Mouse (Mus musculus): ENCODE data around the gene Adpgk. TPM values are rescaled to one million over a fixed set of nuclear protein-coding genes. Genes with fewer than 3 reads are reported as not detected.

Adpgk gene
- polyA plus RNA-seq, 1 experiment: 59.3 TPM

GRCm38 (mm10) chr9:59288058-59288457, 3.3 kb upstream of the Adpgk start:
- Histone ChIP-seq H3K4me1 (ENCODE audit: control insufficient read depth, insufficient read depth, low read length) (0 out of 2 replicates have a peak, but pooled peaks cover 10% of the 10 kb centered on the region), H3K27ac (ENCODE audit: insufficient read depth, low read length) (no peak overlapping the region), H3K4me3 (ENCODE audit: insufficient read depth, low read length) (no peak overlapping the region)
- TF ChIP-seq POLR2A (IDR thresholded peaks at IDR 0.05; ENCODE audit: low read depth, low read length): no peak
- TF ChIP-seq CTCF (IDR thresholded peaks at IDR 0.05; ENCODE audit: borderline replicate concordance, insufficient read depth, low read length): no peak

DNA sequence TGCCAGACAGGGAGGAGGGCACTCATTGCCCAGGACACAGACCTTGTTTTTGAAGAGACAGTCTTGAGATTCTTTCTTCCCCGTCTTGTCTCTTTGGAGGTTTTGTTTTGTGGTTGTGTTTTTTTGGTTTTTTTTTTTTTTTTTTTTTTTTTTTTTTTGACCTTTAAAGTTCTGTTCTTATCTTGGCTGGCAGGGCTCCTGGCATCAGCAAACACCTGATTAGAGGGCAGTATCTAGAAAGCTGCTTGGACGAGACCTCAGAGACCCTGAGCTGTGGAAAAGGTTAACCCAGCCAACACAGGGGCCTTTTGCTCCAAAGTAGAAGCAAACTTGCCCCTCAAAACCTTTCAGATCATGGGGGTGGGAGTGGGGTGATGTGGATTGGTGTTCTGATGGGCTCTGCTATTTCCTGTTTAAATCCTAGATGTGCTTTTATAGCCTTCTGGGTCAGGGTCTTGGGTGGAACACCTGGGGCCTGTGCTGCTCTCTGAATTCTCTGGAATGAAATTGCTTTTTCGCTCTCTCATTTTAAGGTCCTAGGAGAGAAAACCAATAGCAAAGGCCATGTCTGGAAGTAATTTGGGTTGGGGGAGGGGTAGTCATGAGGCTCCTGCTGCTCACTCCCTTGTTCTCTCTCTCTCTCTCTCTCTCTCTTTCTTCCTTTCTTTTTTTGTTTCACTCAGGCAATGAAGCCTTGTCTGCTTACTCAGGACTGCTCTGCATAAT, 2.5 kb upstream of the Adpgk start:
- TF ChIP-seq POLR2A (IDR thresholded peaks at IDR 0.05; ENCODE audit: low read depth, low read length) (no peak), CTCF (IDR thresholded peaks at IDR 0.05; ENCODE audit: borderline replicate concordance, insufficient read depth, low read length) (no peak)
- Histone ChIP-seq H3K4me3 (ENCODE audit: insufficient read depth, low read length) (no peak overlapping the region), H3K27ac (ENCODE audit: insufficient read depth, low read length) (peak overlapping the region; percentile 7; the same call in 1 of the 2 replicates), H3K4me1 (ENCODE audit: control insufficient read depth, insufficient read depth, low read length) (peaks cover 13% of the 10 kb centered on the region; the same call in 1 of the 2 replicates)

- TF ChIP-seq POLR2A (IDR thresholded peaks at IDR 0.05; ENCODE audit: low read depth, low read length) (no peak), CTCF (IDR thresholded peaks at IDR 0.05; ENCODE audit: borderline replicate concordance, insufficient read depth, low read length) (no peak)
These were observed 1.7 kb upstream of the Adpgk start for GRCm38 (mm10) chr9:59289529-59290115.

GRCm38 (mm10) chr9:59291688-59292492, 532 bp downstream of the Adpgk start:
- Histone ChIP-seq H3K4me3 (ENCODE audit: insufficient read depth, low read length) (peak overlapping the region; percentile 83), H3K27ac (ENCODE audit: insufficient read depth, low read length) (peak overlapping the region; percentile 19; the same call in 1 of the 2 replicates), H3K4me1 (ENCODE audit: control insufficient read depth, insufficient read depth, low read length) (peaks cover 10% of the 10 kb centered on the region; the same call in 1 of the 2 replicates)
- no peak for TF ChIP-seq CTCF (IDR thresholded peaks at IDR 0.05; ENCODE audit: borderline replicate concordance, insufficient read depth, low read length)

More at GRCm38 (mm10) chr9:59289529-59290115, 1.7 kb upstream of the Adpgk start:
- no peak overlapping the region for H3K4me3 ChIP-seq (ENCODE audit: insufficient read depth, low read length)
- no peak overlapping the region; the same call in 1 of the 2 replicates for H3K27ac ChIP-seq (ENCODE audit: insufficient read depth, low read length)
- H3K4me1 ChIP-seq (ENCODE audit: control insufficient read depth, insufficient read depth, low read length): peaks cover 10% of the 10 kb centered on the region; the same call in 1 of the 2 replicates

GRCm38 (mm10) chr9:59292493-59292875, 1.1 kb downstream of the Adpgk start:
- Histone ChIP-seq H3K4me1 (ENCODE audit: control insufficient read depth, insufficient read depth, low read length) (peaks cover 10% of the 10 kb centered on the region; the same call in 1 of the 2 replicates), H3K27ac (ENCODE audit: insufficient read depth, low read length) (no peak overlapping the region), H3K4me3 (ENCODE audit: insufficient read depth, low read length) (peak overlapping the region; percentile 83)
- TF ChIP-seq POLR2A (IDR thresholded peaks at IDR 0.05; ENCODE audit: low read depth, low read length): no peak
- no peak for TF ChIP-seq CTCF (IDR thresholded peaks at IDR 0.05; ENCODE audit: borderline replicate concordance, insufficient read depth, low read length)

DNA sequence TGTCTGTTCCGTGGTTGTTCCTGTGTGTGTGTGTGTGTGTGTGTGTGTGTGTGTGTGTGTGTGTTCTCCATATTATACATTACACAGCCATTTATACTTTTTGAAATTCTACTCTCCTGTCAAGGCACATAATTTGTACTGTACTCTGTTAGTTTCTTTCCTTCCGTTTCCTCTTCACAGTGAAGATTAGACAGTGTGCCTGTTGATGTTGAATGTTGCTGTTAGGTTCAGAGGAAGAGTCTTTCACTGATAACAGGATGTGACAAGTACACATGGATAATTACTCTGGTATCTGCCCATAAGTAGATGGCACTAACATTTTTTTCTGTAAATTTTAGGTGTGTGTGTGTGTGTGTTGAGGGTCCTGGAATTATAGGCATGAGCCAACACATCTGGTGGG, 5.1 kb downstream of the Adpgk start:
- Histone ChIP-seq H3K4me3 (ENCODE audit: insufficient read depth, low read length) (no peak overlapping the region), H3K4me1 (ENCODE audit: control insufficient read depth, insufficient read depth, low read length) (peaks cover 7% of the 10 kb centered on the region; the same call in 1 of the 2 replicates), H3K27ac (ENCODE audit: insufficient read depth, low read length) (no peak overlapping the region)
- no peak for TF ChIP-seq CTCF (IDR thresholded peaks at IDR 0.05; ENCODE audit: borderline replicate concordance, insufficient read depth, low read length)
- TF ChIP-seq POLR2A (IDR thresholded peaks at IDR 0.05; ENCODE audit: low read depth, low read length): no peak

GRCm38 (mm10) chr9:59307890-59308289, 16.5 kb downstream of the Adpgk start:
- TF ChIP-seq CTCF (IDR thresholded peaks at IDR 0.05; ENCODE audit: borderline replicate concordance, insufficient read depth, low read length) (no peak), POLR2A (IDR thresholded peaks at IDR 0.05; ENCODE audit: low read depth, low read length) (no peak)
- Histone ChIP-seq H3K4me1 (ENCODE audit: control insufficient read depth, insufficient read depth, low read length) (peaks cover 32% of the 10 kb centered on the region), H3K4me3 (ENCODE audit: insufficient read depth, low read length) (no peak overlapping the region), H3K27ac (ENCODE audit: insufficient read depth, low read length) (peak overlapping the region; percentile 21; the same call in 1 of the 2 replicates)

DNA sequence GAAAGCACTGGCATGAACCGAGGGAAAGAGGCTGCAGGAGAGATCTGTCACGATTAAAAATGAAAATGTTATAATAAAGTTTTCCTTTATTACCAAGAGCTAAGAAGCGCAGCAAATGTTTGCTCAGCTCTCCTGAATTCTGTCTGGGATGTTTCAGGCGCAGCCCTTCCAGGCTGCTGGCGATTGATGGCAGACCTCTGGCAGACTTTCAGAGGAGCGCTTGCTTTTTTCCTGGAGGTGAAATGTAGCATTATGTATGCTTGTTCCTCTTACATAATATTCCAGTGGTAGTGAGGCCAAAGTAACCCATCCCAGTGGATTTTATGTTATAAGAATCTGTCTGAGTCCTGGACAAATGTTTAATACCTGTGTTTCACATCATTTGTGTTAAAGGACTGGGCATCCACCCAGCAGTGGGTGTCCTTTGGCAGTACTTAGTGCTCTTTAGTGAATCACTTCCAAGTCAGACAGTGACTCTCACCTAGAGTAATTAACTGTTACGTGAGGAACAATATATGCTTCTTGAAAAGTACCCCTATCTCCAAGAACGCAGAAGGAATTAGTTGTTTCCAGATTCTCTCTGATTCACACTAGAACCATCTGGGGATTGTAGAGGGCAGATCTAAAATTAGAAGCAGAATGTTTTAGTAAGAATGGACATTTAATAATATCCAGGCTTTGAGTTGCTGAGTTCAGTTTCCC, 19.4 kb downstream of the Adpgk start:
- no peak overlapping the region for H3K4me3 ChIP-seq (ENCODE audit: insufficient read depth, low read length)
- H3K27ac ChIP-seq (ENCODE audit: insufficient read depth, low read length): peak overlapping the region; percentile 97
- TF ChIP-seq POLR2A (IDR thresholded peaks at IDR 0.05; ENCODE audit: low read depth, low read length): no peak
- TF ChIP-seq CTCF (IDR thresholded peaks at IDR 0.05; ENCODE audit: borderline replicate concordance, insufficient read depth, low read length): no peak
- H3K4me1 ChIP-seq (ENCODE audit: control insufficient read depth, insufficient read depth, low read length): peaks cover 36% of the 10 kb centered on the region

GRCm38 (mm10) chr9:59311284-59311670, 19.9 kb downstream of the Adpgk start:
- peak overlapping the region; percentile 97 for H3K27ac ChIP-seq (ENCODE audit: insufficient read depth, low read length)
- H3K4me1 ChIP-seq (ENCODE audit: control insufficient read depth, insufficient read depth, low read length): peaks cover 36% of the 10 kb centered on the region
- no peak overlapping the region for H3K4me3 ChIP-seq (ENCODE audit: insufficient read depth, low read length)
- TF ChIP-seq POLR2A (IDR thresholded peaks at IDR 0.05; ENCODE audit: low read depth, low read length) (no peak), CTCF (IDR thresholded peaks at IDR 0.05; ENCODE audit: borderline replicate concordance, insufficient read depth, low read length) (no peak)
